Mouse (Mus musculus) MEL (cell line): ENCODE measurements around the gene Gnaq. TPM values are rescaled to one million over a fixed set of nuclear protein-coding genes. Genes with fewer than 3 reads are reported as not detected.

ENCODE experiments used
- DNase-seq: peaks from one replicate; pipeline ENCODE4 v3.0.0; 2011; ENCODE audit warnings: low read depth, low spot score
- H3K27ac ChIP-seq: 2 replicates; pipeline ENCODE4 v1.5.1; 2012; ENCODE audit warnings: low read depth, mild to moderate bottlenecking, control low read depth, low read length, moderate library complexity; ENCODE audit not compliant: control insufficient read depth
- H3K27me3 ChIP-seq, 2 experiments: fragments of 150-350 bp in 1 of 2; sonication (generic) in 1 of 2; 2 replicates each; pipeline ENCODE4 v1.6.1; 2012; ENCODE audit warnings: low read length in 2 of 2, mild to moderate bottlenecking in 2 of 2, improper control_type of control experiment in 1 of 2, moderate library complexity in 1 of 2; ENCODE audit not compliant: insufficient read depth in 2 of 2, control insufficient read depth in 1 of 2
- H3K36me3 ChIP-seq, 2 experiments: 2 replicates each; pipeline ENCODE4 v1.6.1; 2012 to 2014; ENCODE audit warnings: low read length in 2 of 2, improper control_type of control experiment in 1 of 2, inconsistent platforms in 1 of 2, mild to moderate bottlenecking in 1 of 2; ENCODE audit not compliant: insufficient read depth in 2 of 2, control insufficient read depth in 1 of 2
- H3K4me1 ChIP-seq, 2 experiments: fragments of 150-350 bp in 1 of 2; sonication (generic) in 1 of 2; 2 replicates each; pipeline ENCODE4 v1.6.1; 2012; ENCODE audit warnings: low read length in 2 of 2, improper control_type of control experiment in 1 of 2, mild to moderate bottlenecking in 1 of 2; ENCODE audit not compliant: insufficient read depth in 2 of 2, control insufficient read depth in 1 of 2
- H3K4me3 ChIP-seq, 2 experiments: fragments of 150-350 bp in 1 of 2; sonication (generic) in 1 of 2; 2 replicates each; pipeline ENCODE4 v1.5.1; 2012; ENCODE audit warnings: low read depth in 2 of 2, low read length in 2 of 2, mild to moderate bottlenecking in 2 of 2, moderate library complexity in 2 of 2, control low read depth in 1 of 2, improper control_type of control experiment in 1 of 2; ENCODE audit not compliant: control insufficient read depth in 1 of 2, insufficient read depth in 1 of 2
- H3K79me2 ChIP-seq: 2 replicates; pipeline ENCODE4 v1.6.1; 2012; ENCODE audit warnings: mild to moderate bottlenecking, low read length, moderate library complexity; ENCODE audit not compliant: control insufficient read depth, poor library complexity, insufficient read depth
- H3K9ac ChIP-seq: 2 replicates; pipeline ENCODE4 v1.6.1; 2012; ENCODE audit warnings: low read depth, mild to moderate bottlenecking, control low read depth, low read length, moderate library complexity; ENCODE audit not compliant: control insufficient read depth, poor library complexity, severe bottlenecking
- H3K9me3 ChIP-seq: fragments of 150-350 bp; sonication (generic); replicated peaks from 2 replicates; pipeline ENCODE4 v1.6.1; 2012; ENCODE audit warnings: mild to moderate bottlenecking, low read length, improper control_type of control experiment, moderate library complexity; ENCODE audit not compliant: insufficient read depth
- BHLHE40 ChIP-seq: IDR thresholded peaks from 2 replicates; pipeline ENCODE4 v1.6.1; 2012; ENCODE audit warnings: low read depth, mild to moderate bottlenecking, inconsistent platforms, low read length, improper control_type of control experiment, borderline replicate concordance
- CHD1 ChIP-seq: IDR thresholded peaks from 2 replicates; pipeline ENCODE4 v1.6.1; 2012; ENCODE audit warnings: low read depth, mild to moderate bottlenecking, inconsistent platforms, low read length, improper control_type of control experiment
- CHD2 ChIP-seq: IDR thresholded peaks from 2 replicates; pipeline ENCODE4 v1.6.1; 2011; ENCODE audit warnings: low read length, improper control_type of control experiment
- CTCF ChIP-seq, 3 experiments: IDR thresholded peaks in 2 of 3; conservative IDR thresholded peaks in 1 of 3; 2 replicates each; pipeline ENCODE4 v1.5.1; 2011 to 2012; ENCODE audit warnings: low read length in 3 of 3, low read depth in 2 of 3, mild to moderate bottlenecking in 2 of 3, improper control_type of control experiment in 1 of 3, inconsistent platforms in 1 of 3, mixed read lengths in 1 of 3, moderate library complexity in 1 of 3; ENCODE audit not compliant: control insufficient read depth in 1 of 3, insufficient read depth in 1 of 3, poor library complexity in 1 of 3, severe bottlenecking in 1 of 3
- E2F4 ChIP-seq: IDR thresholded peaks from 2 replicates; pipeline ENCODE4 v1.6.1; 2011; ENCODE audit warnings: low read depth, low read length, improper control_type of control experiment, borderline replicate concordance
- ELF1 ChIP-seq: IDR thresholded peaks from 2 replicates; pipeline ENCODE4 v1.6.1; 2014; ENCODE audit warnings: low read depth, mild to moderate bottlenecking, inconsistent platforms, low read length, improper control_type of control experiment, moderate library complexity
- ETS1 ChIP-seq: IDR thresholded peaks from 2 replicates; pipeline ENCODE4 v1.6.1; 2012; ENCODE audit warnings: low read depth, mild to moderate bottlenecking, inconsistent platforms, low read length, improper control_type of control experiment, moderate library complexity
- GABPA ChIP-seq: IDR thresholded peaks from 2 replicates; pipeline ENCODE4 v1.6.1; 2012; ENCODE audit warnings: low read depth, mild to moderate bottlenecking, inconsistent platforms, low read length, improper control_type of control experiment, moderate library complexity
- GATA1 ChIP-seq: IDR thresholded peaks from 2 replicates; pipeline ENCODE4 v1.6.1; 2011; ENCODE audit warnings: low read depth, low read length, improper control_type of control experiment
- HCFC1 ChIP-seq: IDR thresholded peaks from 2 replicates; pipeline ENCODE4 v1.6.1; 2012; ENCODE audit warnings: low read depth, mild to moderate bottlenecking, inconsistent platforms, low read length, improper control_type of control experiment, moderate library complexity
- KAT2A ChIP-seq: conservative IDR thresholded peaks from 2 replicates; pipeline ENCODE4 v1.6.1; 2012; ENCODE audit warnings: low read depth, low read length, improper control_type of control experiment, inconsistent platforms
- MAX ChIP-seq: IDR thresholded peaks from 2 replicates; pipeline ENCODE4 v1.6.1; 2011; ENCODE audit warnings: low read length, improper control_type of control experiment
- MYB ChIP-seq: IDR thresholded peaks from 2 replicates; pipeline ENCODE4 v1.6.1; 2011; ENCODE audit warnings: mild to moderate bottlenecking, low read depth, low read length, improper control_type of control experiment
- NELFE ChIP-seq: IDR thresholded peaks from 2 replicates; pipeline ENCODE4 v1.6.1; 2011; ENCODE audit warnings: low read depth, low read length, improper control_type of control experiment
- NRF1 ChIP-seq: IDR thresholded peaks from 2 replicates; pipeline ENCODE4 v1.6.1; 2014; ENCODE audit warnings: low read depth, mild to moderate bottlenecking, inconsistent platforms, low read length, improper control_type of control experiment, moderate library complexity; ENCODE audit not compliant: poor library complexity, insufficient read depth, severe bottlenecking
- POLR2AphosphoS2 ChIP-seq: IDR thresholded peaks from 2 replicates; pipeline ENCODE4 v1.6.1; 2011; ENCODE audit warnings: low read length, improper control_type of control experiment
- RAD21 ChIP-seq: IDR thresholded peaks from 2 replicates; pipeline ENCODE4 v1.6.1; 2011; ENCODE audit warnings: mild to moderate bottlenecking, low read depth, low read length, improper control_type of control experiment
- SIN3A ChIP-seq: IDR thresholded peaks from 2 replicates; pipeline ENCODE4 v1.6.1; 2012; ENCODE audit warnings: low read length, improper control_type of control experiment, inconsistent platforms
- TCF12 ChIP-seq: IDR thresholded peaks from 2 replicates; pipeline ENCODE4 v1.6.1; 2014; ENCODE audit warnings: low read depth, mild to moderate bottlenecking, inconsistent platforms, low read length, improper control_type of control experiment, moderate library complexity
- ZC3H11A ChIP-seq: IDR thresholded peaks from 2 replicates; pipeline ENCODE4 v1.6.1; 2012; ENCODE audit warnings: low read depth, mild to moderate bottlenecking, inconsistent platforms, low read length, improper control_type of control experiment
- ZKSCAN1 ChIP-seq: IDR thresholded peaks from 2 replicates; pipeline ENCODE4 v1.6.1; 2012; ENCODE audit warnings: low read depth, mild to moderate bottlenecking, inconsistent platforms, low read length, improper control_type of control experiment, moderate library complexity
- ZMIZ1 ChIP-seq: IDR thresholded peaks from 2 replicates; pipeline ENCODE4 v1.6.1; 2012; ENCODE audit warnings: low read depth, mild to moderate bottlenecking, inconsistent platforms, low read length, improper control_type of control experiment, moderate library complexity
- ZNF384 ChIP-seq: IDR thresholded peaks from 2 replicates; pipeline ENCODE4 v1.6.1; 2012; ENCODE audit warnings: low read depth, mild to moderate bottlenecking, inconsistent platforms, low read length, improper control_type of control experiment
- polyA plus RNA-seq, 2 experiments: library from polyadenylated mRNA; stranded (reverse) in 1 of 2; unstranded in 1 of 2; fragments of >175 nt in 1 of 2; fragments of >200 nt in 1 of 2; gene quantifications; 2 replicates each; pipeline versions ENCODE4 v1.2.1 to v1.2.4; 2012; ENCODE audit warnings: low replicate concordance in 2 of 2, low read depth in 1 of 2; ENCODE audit not compliant: insufficient read length in 2 of 2, insufficient read depth in 1 of 2, missing spikeins in 1 of 2
- total RNA-seq: library from RNA; depleted of rRNA; stranded (reverse); fragments of 300-350 nt; gene quantifications from 2 replicates; pipeline ENCODE4 v1.2.3, GENCODE M21; 2012

Gnaq gene
- total and polyA plus RNA-seq, 3 experiments, result not detected

GRCm38 (mm10) chr19:16382392-16382791 lies 249.8 kb downstream of the Gnaq start:
- no peak overlapping the region for H3K27ac ChIP-seq

GRCm38 (mm10) chr19:16383127-16383526 lies 250.5 kb downstream of the Gnaq start:
- Histone ChIP-seq H3K36me3 (no peaks in the 10 kb centered on the region), H3K9ac (no peak overlapping the region), H3K9me3 (no peaks in the 10 kb centered on the region), H3K27ac (no peak overlapping the region), H3K4me1 (no peaks in the 10 kb centered on the region), H3K27me3 (peaks cover 0 to 1% of the 10 kb centered on the region in 2 experiments; a peak in 2 of 4 replicates), H3K79me2 (no peaks in the 10 kb centered on the region), H3K4me3 (no peak overlapping the region)
- TF ChIP-seq HCFC1, result no peak
- no peak for TF ChIP-seq GABPA
- no peak for TF ChIP-seq RAD21
- TF ChIP-seq ZKSCAN1, result no peak
- no peak for TF ChIP-seq BHLHE40
- TF ChIP-seq CHD1, result no peak
- TF ChIP-seq MAX, result no peak
- DNase-seq, result no peak

More at GRCm38 (mm10) chr19:16382392-16382791, 249.8 kb downstream of the Gnaq start:
- TF ChIP-seq ZMIZ1 (no peak), E2F4 (no peak), MYB (no peak), KAT2A (no peak), ZNF384 (no peak), NRF1 (no peak), ZC3H11A (no peak), ETS1 (no peak), POLR2AphosphoS2 (no peak), NELFE (no peak)
- H3K36me3 ChIP-seq, result no peaks in the 10 kb centered on the region
- H3K79me2 ChIP-seq, result no peaks in the 10 kb centered on the region
- no peak overlapping the region for H3K9ac ChIP-seq
- peaks cover 0 to 1% of the 10 kb centered on the region in 2 experiments; a peak in 2 of 4 replicates for H3K27me3 ChIP-seq
- H3K9me3 ChIP-seq, result no peaks in the 10 kb centered on the region
- no peak for DNase-seq
- no peak overlapping the region for H3K4me3 ChIP-seq
- H3K4me1 ChIP-seq, result no peaks in the 10 kb centered on the region

- Histone ChIP-seq H3K27me3 (peaks cover 0 to 3% of the 10 kb centered on the region in 2 experiments; a peak in 2 of 4 replicates), H3K9me3 (no peaks in the 10 kb centered on the region), H3K4me1 (no peaks in the 10 kb centered on the region), H3K4me3 (no peak overlapping the region), H3K36me3 (no peaks in the 10 kb centered on the region), H3K79me2 (no peaks in the 10 kb centered on the region), H3K9ac (no peak overlapping the region), H3K27ac (no peak overlapping the region)
- DNase-seq, result no peak
- TF ChIP-seq SIN3A (no peak), CHD2 (no peak), CTCF (IDR thresholded peaks at IDR 0.05 in 2 of 3, conservative IDR thresholded peaks at IDR 0.05 in 1 of 3; ENCODE audit: control insufficient read depth in 1 of 3, insufficient read depth in 1 of 3, low read depth in 2 of 3, low read length in 3 of 3, poor library complexity in 1 of 3, severe bottlenecking in 1 of 3) (no peak), TCF12 (no peak), GABPA (no peak), NRF1 (no peak), ZKSCAN1 (no peak), ELF1 (no peak), GATA1 (no peak), E2F4 (no peak)
These were observed 251.5 kb downstream of the Gnaq start for GRCm38 (mm10) chr19:16384094-16384493.
